Mouse (Mus musculus): ENCODE measurements around the gene C3. TPM values are rescaled to one million over a fixed set of nuclear protein-coding genes. Genes with fewer than 3 reads are reported as not detected.

Gene C3
- polyA plus RNA-seq, 1 experiment = 361 TPM

DNA sequence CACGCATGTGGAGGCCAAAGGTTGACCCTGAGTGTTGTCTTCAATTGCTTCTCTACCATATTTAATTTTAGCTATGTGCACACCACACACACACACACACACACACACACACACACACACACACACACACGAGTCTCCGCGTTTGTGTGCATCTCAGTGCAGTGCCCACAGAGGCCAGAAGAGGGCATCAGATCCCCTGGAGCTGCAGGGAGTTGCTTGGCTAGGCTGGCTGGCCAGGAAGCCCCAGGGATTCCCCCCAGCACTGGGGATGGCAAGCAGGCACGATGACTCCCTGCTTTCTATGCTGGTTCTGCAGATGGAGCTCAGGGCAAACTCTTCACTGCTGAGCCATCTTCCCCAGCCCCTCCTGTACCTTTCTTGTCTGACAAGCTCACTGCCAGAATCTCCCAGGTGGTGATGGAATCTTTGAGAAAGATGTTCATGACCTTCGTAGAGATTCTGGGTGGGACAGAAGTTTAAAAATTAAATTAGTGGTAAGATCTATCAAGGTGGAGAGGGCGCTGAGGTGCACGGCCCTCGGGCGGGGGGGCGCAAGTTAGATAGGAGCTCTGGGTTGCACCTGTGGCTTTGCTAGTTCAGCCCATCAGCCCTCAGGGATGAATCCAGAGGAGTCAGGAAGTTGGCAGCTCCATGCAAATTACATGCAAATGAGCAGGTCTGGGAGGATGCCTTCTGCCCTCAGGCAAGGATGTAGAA is 8.6 kb downstream of the C3 start:
- Histone ChIP-seq H3K4me3 (ENCODE audit: insufficient read depth, low read depth, low read length) (no peak overlapping the region), H3K4me1 (ENCODE audit: control insufficient read depth, insufficient read depth, insufficient read length, low read length) (no peaks in the 10 kb centered on the region), H3K27ac (replicated peaks; ENCODE audit: low read depth, low read length) (no peak overlapping the region)

DNA sequence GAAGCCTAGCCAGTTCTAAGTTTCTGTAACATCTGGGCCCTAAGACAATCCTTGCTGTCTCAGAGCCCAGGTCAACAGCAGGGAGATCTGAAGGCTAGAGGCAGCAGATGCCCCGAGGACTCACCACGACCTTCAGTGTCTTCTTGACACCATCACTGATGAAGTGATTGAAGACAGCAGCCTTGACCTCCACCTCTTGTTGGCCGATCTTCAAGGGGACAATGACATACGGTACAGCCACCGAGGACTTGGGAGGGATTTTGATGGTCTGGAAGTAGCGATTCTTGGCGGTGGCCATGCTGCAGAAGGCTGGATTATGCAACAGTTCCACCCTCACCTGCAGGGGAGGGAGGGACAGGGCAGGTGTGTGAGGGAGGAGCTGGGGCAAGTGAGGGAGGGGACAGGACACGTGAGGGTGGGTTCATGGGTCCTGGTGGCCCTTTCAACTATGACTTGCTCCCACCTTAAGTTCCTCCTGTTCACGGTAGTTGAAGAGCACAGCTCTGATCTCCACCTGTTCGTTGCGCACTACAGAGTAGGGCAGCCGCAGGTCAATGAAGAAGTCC is 9.5 kb downstream of the C3 start:
- Histone ChIP-seq H3K4me3 (ENCODE audit: insufficient read depth, low read depth, low read length) (no peak overlapping the region), H3K4me1 (ENCODE audit: control insufficient read depth, insufficient read depth, insufficient read length, low read length) (no peaks in the 10 kb centered on the region), H3K27ac (replicated peaks; ENCODE audit: low read depth, low read length) (no peak overlapping the region)

DNA sequence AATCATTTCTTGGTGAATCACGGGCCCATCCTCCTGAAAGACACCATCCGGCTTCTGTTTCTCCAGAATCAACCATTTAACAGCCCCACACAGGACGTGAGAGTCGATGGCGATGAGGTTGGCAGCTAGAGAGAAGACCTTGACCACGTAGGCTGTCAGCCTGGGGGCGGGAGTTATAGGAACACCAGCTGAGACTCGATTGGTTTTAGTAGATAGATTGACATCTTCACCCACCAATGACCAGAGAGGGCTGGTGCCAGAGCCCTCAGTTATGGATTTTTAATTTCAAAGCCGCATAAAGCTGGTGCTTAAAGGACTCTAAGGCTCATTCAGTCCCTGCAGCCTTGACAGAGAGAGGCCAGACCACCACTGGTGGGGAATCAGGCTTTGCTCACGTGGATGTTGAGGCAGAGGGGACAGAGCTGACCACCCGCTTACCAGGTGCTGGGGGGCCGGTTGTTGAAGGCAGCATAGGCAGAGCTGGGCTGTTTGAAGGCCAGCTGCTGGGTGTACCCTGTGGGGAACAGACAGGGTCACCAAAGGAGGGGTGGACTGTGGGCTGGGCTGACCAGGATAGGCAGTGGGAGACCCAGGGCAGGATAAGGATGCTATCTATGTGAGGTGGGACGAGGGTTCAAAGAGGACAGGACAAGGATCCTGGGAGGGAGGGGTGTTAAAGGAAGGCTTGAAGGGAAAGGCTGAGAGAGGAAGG is 13.1 kb downstream of the C3 start:
- H3K4me1 ChIP-seq (ENCODE audit: control insufficient read depth, insufficient read depth, insufficient read length, low read length) = no peaks in the 10 kb centered on the region
- no peak overlapping the region for H3K4me3 ChIP-seq (ENCODE audit: insufficient read depth, low read depth, low read length)

DNA sequence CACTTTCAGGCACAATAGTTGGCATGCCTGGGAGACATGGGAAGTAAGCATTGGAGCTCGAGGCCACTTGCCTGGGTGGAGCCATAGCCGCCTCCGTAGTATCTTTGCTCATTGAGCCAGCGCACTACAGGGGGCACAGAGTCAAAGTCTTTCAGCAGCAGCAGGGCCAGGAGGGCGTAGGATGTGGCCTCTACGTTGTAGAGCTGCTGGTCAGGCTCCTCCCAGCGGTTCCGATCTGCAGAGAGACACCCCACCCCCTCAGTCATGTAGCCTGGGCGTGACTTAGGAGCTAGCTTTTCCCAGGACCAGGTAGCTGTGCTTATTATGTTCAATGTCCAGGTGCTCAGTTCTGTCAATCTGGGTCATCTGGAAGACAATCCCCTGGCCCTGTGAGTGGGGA is 16.4 kb downstream of the C3 start:
- no peak overlapping the region for H3K4me3 ChIP-seq (ENCODE audit: insufficient read depth, low read depth, low read length)
- H3K27ac ChIP-seq (replicated peaks; ENCODE audit: low read depth, low read length) = no peak overlapping the region
- H3K4me1 ChIP-seq (ENCODE audit: control insufficient read depth, insufficient read depth, insufficient read length, low read length) = no peaks in the 10 kb centered on the region

More for the DNA sequence above, 13.1 kb downstream of the C3 start:
- H3K27ac ChIP-seq (replicated peaks; ENCODE audit: low read depth, low read length) = no peak overlapping the region

DNA sequence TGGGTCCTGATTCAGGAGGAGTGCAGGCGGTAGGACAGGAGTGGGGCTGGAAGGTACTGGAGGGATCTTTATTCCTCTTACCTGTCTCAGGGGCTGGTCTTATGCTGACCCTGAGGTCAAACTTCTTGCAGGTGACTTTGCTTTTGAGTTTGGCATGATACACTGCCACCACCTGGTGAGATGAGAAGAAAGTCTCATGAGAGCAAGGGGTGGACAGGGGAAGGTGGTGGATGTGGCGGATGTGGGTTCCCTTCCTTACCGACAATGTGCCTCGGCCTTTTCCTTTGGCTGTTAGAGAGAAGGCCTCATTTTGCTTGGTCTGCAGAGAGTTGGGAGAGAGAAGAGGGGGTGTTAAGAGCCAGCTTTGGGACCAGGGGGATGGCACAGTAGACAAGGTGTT is 18.6 kb downstream of the C3 start:
- no peak overlapping the region for H3K27ac ChIP-seq (replicated peaks; ENCODE audit: low read depth, low read length)
- no peak overlapping the region for H3K4me3 ChIP-seq (ENCODE audit: insufficient read depth, low read depth, low read length)
- H3K4me1 ChIP-seq (ENCODE audit: control insufficient read depth, insufficient read depth, insufficient read length, low read length) = no peaks in the 10 kb centered on the region

DNA sequence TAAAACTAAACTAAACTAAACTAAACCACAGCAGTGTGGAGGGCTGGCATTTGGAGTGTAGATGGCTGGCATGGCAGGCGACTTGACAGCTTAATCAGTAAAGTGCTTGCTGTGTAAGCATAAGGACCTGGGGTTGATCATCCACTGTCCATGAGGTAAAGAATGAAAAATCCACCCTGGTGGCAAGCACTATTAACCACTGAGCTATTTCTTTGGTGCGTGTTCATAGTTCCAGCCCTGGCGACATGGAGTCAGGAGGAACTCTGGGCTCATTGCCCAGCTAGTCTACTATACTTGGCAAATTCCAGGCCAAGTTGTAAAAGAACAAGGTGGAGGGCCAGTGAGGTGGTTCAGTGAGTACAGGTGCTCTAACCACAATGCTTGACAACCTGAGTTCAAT is 20.0 kb downstream of the C3 start:
- H3K4me3 ChIP-seq (ENCODE audit: insufficient read depth, low read depth, low read length) = no peak overlapping the region
- H3K27ac ChIP-seq (replicated peaks; ENCODE audit: low read depth, low read length) = no peak overlapping the region
- H3K4me1 ChIP-seq (ENCODE audit: control insufficient read depth, insufficient read depth, insufficient read length, low read length) = no peaks in the 10 kb centered on the region

DNA sequence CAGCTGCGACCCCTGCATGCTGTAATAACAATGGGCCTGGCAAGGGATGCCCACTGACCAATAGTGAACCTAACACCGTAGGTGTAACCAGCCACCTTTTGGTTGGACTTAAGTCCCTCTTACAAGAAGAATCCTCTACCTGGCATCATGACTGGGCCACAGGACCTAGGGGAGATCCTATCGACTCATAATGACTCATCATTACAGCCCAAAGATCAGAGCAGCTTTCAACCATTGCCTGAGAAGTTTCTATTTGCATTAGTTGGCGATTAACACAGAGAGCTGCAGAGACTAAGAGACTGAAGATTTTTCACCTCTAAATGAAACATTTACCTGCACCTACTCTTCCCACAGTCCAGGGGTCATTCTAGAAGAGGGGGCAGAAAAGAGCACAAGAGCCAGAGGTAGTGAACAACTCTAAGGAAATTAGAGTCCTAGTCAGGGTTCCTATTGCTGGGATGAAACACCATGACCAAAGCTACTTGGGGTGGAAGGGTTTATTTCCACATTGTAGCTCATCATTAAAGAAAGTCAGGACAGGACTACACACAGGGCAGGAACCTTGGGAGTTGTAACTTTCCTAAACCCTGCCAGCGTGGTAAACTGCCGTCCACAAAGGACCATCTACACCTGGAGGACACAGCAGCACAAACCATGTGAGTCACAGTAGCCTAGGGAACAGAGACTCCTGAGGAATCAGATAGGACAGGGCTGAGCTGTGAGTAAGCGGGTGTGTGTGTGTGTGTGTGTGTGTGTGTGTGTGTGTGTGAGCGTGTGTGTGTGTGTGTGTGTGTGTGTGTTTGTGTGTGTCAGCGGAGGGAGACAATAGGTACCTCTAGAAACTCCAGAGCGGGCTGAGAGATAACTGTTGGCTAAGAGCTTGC is 25.9 kb downstream of the C3 start:
- H3K4me3 ChIP-seq (ENCODE audit: insufficient read depth, low read depth, low read length) = no peak overlapping the region
- no peaks in the 10 kb centered on the region for H3K4me1 ChIP-seq (ENCODE audit: control insufficient read depth, insufficient read depth, insufficient read length, low read length)
- no peak overlapping the region for H3K27ac ChIP-seq (replicated peaks; ENCODE audit: low read depth, low read length)

DNA sequence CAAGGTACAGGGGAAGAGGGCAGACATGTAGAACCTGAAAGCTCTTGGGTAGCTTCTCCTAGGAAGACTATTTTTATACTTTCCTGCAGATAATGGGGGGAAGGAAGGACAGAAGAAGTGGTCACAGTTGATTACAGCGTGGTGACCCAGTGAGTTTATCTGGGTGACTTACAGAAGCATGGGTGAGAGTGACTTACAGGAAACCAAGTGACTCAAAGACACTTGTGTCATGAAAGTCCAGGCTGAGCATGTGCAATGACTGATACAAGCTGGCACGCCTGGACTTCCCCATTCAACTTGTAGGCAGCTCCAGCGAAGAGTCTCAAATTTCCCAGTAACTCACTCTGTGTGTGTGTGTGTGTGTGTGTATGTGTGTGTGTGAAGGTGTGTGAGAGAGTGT is 29.7 kb downstream of the C3 start:
- H3K4me3 ChIP-seq (ENCODE audit: insufficient read depth, low read depth, low read length) = no peak overlapping the region
- no peak overlapping the region; the same call in 1 of the 2 replicates for H3K27ac ChIP-seq (replicated peaks; ENCODE audit: low read depth, low read length)

DNA sequence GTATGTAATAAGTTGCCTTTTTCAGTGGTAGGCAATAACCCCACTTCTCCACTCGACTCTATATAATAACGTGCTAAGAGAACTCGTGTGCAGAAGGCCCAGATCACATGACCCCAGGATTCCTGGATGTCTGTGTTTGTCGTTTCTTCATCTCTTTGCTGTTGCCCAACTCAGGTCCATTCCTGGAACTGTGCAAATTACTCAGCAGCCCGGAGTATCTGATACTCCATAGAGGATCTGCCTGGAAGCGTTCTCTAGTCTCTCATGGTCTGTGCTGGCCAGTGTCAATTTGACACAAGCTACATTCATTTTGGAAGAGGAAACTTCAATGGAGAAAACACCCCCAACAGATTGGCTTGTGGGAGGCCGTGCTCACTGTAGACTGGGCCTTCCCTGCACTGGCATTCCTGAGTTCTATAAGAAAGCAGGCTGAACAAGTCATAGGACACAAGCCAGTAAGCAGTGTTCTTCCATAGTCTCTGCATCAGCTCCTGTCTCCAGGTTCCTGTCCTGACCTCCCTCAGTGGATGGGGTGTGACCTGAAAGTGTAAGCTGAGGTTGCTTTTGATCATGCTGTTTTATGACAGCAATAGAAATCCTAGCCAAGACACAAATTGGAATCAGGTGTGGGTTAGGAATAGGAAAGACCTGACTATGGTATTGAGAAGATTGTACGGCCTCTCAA is 32.5 kb downstream of the C3 start:
- Histone ChIP-seq H3K4me3 (ENCODE audit: insufficient read depth, low read depth, low read length) (no peak overlapping the region), H3K27ac (replicated peaks; ENCODE audit: low read depth, low read length) (no peak overlapping the region), H3K4me1 (ENCODE audit: control insufficient read depth, insufficient read depth, insufficient read length, low read length) (no peaks in the 10 kb centered on the region)

More for the DNA sequence above, 29.7 kb downstream of the C3 start:
- H3K4me1 ChIP-seq (ENCODE audit: control insufficient read depth, insufficient read depth, insufficient read length, low read length) = no peaks in the 10 kb centered on the region

DNA sequence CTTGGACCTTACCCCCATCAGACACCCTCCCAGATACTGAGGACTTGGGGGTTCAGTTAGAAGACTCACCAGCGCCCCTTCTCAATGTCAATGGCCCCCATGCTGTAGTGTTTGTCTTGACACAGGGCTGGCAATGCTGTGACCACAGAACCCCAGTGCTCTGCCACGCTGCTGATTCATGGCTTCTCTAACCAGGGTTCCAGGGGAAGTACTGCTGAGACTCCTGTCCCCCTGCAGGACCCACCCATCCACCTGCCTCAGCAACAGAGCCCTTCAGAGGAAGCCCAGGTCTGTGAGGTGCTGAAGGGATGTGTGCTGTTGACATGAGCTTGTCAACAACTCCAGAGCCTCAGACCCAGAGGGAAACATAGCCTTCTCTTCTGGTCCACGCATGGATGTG is 33.2 kb downstream of the C3 start:
- H3K27ac ChIP-seq (replicated peaks; ENCODE audit: low read depth, low read length) = no peak overlapping the region
- H3K4me3 ChIP-seq (ENCODE audit: insufficient read depth, low read depth, low read length) = no peak overlapping the region
- H3K4me1 ChIP-seq (ENCODE audit: control insufficient read depth, insufficient read depth, insufficient read length, low read length) = no peaks in the 10 kb centered on the region

DNA sequence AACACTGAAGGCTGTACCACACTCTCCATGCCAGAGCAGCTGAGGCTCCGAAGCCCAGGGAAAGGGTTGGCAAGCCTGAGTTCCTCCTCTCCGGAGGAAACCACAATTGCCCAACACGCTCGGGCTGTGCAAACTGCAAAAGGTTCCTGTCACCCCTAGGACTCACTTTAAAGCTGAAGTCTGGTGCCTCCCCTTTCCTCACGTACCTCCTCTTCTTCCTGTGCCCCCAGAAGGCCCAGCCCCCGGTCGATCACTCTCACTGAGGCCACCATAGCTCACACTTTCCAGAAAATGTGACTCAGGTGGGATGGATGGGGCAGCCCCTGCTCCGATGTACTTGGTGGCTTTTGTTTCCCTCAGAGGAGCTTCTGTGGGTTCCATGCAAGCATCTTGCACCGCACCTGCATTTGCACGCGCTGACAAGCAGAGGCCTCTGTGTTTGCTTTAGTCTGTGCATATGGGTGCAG is 33.9 kb downstream of the C3 start, which contains the start of gene Tnfsf14:
Gene Tnfsf14, minus strand, starts transcription at position 137 of the 467 bp plus-strand sequence.
- H3K4me1 ChIP-seq (ENCODE audit: control insufficient read depth, insufficient read depth, insufficient read length, low read length) = no peaks in the 10 kb centered on the region
- no peak within 1 kb of the TSS for H3K4me3 ChIP-seq (ENCODE audit: insufficient read depth, low read depth, low read length)
- H3K27ac ChIP-seq (replicated peaks; ENCODE audit: low read depth, low read length) = no peak within 1 kb of the TSS

DNA sequence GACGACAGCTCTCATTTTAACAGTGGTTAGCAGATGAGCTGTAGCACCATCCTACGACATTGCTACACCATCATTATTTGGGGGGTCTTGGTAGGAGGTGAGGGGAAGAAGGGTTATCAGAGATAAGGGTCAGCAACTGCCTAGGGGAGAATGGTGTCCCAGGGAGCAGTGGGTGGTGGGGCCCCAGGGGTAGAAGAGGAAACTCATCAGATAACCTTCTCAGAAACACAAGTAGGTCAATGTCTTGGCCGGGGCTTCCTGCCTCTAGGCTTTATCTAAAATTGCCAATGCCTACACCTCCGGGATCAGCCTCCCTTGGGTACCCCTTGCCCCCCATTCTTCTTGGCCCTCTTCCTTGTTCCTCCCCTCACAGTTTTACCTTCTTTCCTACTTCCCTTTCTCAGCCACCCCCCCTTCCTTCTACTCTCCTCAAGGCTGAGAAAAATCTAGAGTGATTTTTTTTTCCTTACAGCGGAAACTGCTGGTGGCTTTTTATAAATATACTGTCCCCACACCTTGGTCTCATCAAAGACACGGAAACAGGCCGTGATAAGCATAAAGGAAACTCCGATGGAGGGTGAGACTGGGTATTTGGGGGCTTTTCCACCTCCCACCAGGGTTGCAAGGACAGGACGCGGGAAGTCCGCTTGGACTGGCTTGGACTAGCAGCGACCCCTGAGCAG is 39.3 kb downstream of the C3 start:
- Histone ChIP-seq H3K4me1 (ENCODE audit: control insufficient read depth, insufficient read depth, insufficient read length, low read length) (no peaks in the 10 kb centered on the region), H3K27ac (replicated peaks; ENCODE audit: low read depth, low read length) (no peak overlapping the region), H3K4me3 (ENCODE audit: insufficient read depth, low read depth, low read length) (no peak overlapping the region)

DNA sequence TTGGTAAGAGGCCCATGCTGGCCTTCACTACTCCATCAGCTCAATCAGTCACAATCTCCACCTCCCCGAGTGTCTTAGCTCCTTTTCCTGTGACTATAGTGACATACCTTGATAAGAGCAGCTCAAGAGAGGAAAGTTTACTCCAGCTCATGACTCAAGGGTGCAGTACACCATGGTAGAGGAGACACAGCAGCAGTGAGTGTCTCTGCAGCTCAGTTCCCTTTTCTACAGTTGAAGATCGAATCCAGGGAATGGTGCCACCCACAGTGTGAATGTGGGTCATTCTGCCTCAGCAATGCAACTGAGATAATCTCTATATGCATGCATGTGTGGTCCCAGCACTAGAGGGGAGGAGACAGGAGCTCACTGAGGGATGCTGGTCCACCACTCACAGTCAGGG is 42.3 kb downstream of the C3 start:
- no peaks in the 10 kb centered on the region for H3K4me1 ChIP-seq (ENCODE audit: control insufficient read depth, insufficient read depth, insufficient read length, low read length)

DNA sequence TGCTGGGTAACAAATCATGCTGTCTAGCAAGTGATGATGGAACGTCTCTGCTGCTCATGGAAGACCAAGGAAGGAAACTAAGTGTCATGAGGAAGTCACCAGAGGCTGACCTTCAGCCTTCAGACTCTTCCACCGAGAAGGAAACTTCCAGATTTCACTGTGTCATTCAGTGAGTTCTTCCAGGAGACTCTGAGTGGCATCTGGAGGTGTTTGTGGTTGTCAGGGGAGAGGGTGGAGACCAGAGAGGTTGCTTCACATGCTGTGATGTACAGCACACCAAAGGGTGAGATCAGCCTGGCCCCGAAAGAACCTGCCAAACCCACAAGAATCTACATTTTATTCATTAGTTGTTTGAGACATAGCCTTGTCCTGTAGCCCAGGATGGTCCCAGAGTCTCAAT is 45.1 kb downstream of the C3 start:
- Histone ChIP-seq H3K4me1 (ENCODE audit: control insufficient read depth, insufficient read depth, insufficient read length, low read length) (no peaks in the 10 kb centered on the region), H3K27ac (replicated peaks; ENCODE audit: low read depth, low read length) (no peak overlapping the region), H3K4me3 (ENCODE audit: insufficient read depth, low read depth, low read length) (no peak overlapping the region)

More for the DNA sequence above, 42.3 kb downstream of the C3 start:
- no peak overlapping the region for H3K27ac ChIP-seq (replicated peaks; ENCODE audit: low read depth, low read length)
- no peak overlapping the region for H3K4me3 ChIP-seq (ENCODE audit: insufficient read depth, low read depth, low read length)
